Comparison of ENCODE assay signal across 8 mouse cellular contexts in genomic region chr4:133498160-133498724, GRCm38 (mm10). TPM values are rescaled to one million over a fixed set of nuclear protein-coding genes. Genes with fewer than 3 reads are reported as not detected.
DNase-seq lines count a peak whose midpoint lies in the region; ATAC-seq and TF ChIP-seq lines count a peak whose summit lies in the region.

Gene Trnp1, minus strand, starts transcription at chr4:133498550.

- under 1% methylated on average over 53 of the region's 53 CpGs for WGBS in forebrain, embryonic 10.5 days
- under 1% methylated on average over 44 of the region's 53 CpGs for WGBS in heart, postnatal 0 days
- WGBS in liver, embryonic 13.5 days (ENCODE audit: insufficient replicate concordance) = under 1% methylated on average over 47 of the region's 53 CpGs

- peak within 1 kb of the TSS; percentile 54 for H3K9ac ChIP-seq in heart, postnatal 0 days (replicated peaks; ENCODE audit: low read depth, low read length)
- peak within 1 kb of the TSS; percentile 26; the same call in 1 of the 2 replicates for H3K9ac ChIP-seq in liver, embryonic 13.5 days

- peak; percentile 74 for ATAC-seq in CD4-positive, CD25-positive, alpha-beta regulatory T cell, adult 4 months
- ATAC-seq in heart, postnatal 0 days (ENCODE audit: insufficient read depth, low read depth) = peak; percentile 59
- ATAC-seq in liver, embryonic 13.5 days (ENCODE audit: low read depth) = peak; percentile 54; the same call in 1 of the 2 replicates

- TF ChIP-seq CTCF in heart, postnatal 0 days (IDR thresholded peaks at IDR 0.05; ENCODE audit: low read depth) = no peak

- no peak within 1 kb of the TSS for H3K27ac ChIP-seq in brown adipose tissue, adult 24 weeks (replicated peaks; ENCODE audit: low read depth, low read length)
- H3K27ac ChIP-seq in forebrain, embryonic 10.5 days = peak within 1 kb of the TSS; percentile 73
- no peak within 1 kb of the TSS for H3K27ac ChIP-seq in heart, postnatal 0 days (ENCODE audit: low read depth)
- H3K27ac ChIP-seq in liver, embryonic 13.5 days = no peak within 1 kb of the TSS

- H3K4me1 ChIP-seq in brown adipose tissue, adult 24 weeks (ENCODE audit: control insufficient read depth, insufficient read depth, insufficient read length, low read length) = peaks cover 1% of the 10 kb centered on the region; the same call in 1 of the 2 replicates
- H3K4me1 ChIP-seq in forebrain, embryonic 10.5 days = peaks cover 38% of the 10 kb centered on the region
- peaks cover 13% of the 10 kb centered on the region for H3K4me1 ChIP-seq in heart, postnatal 0 days (ENCODE audit: control insufficient read depth, insufficient read depth)
- peaks cover 24% of the 10 kb centered on the region for H3K4me1 ChIP-seq in liver, embryonic 13.5 days (replicated peaks)

- peak within 1 kb of the TSS; percentile 97 for H3K4me2 ChIP-seq in heart, postnatal 0 days (ENCODE audit: low read depth, low read length)
- peak within 1 kb of the TSS; percentile 67 for H3K4me2 ChIP-seq in liver, embryonic 13.5 days

- H3K36me3 ChIP-seq in forebrain, embryonic 10.5 days (replicated peaks) = no peaks in the 10 kb centered on the region
- H3K36me3 ChIP-seq in heart, postnatal 0 days (replicated peaks; ENCODE audit: control insufficient read depth, insufficient read depth, low read length) = no peaks in the 10 kb centered on the region
- H3K36me3 ChIP-seq in liver, embryonic 13.5 days = no peaks in the 10 kb centered on the region

- peak; percentile 79 for DNase-seq in forebrain, embryonic 10.5 days (ENCODE audit: extremely low spot score, low spot score)
- peak; percentile 69 for DNase-seq in heart, postnatal 0 days (ENCODE audit: low spot score)
- DNase-seq in kidney, postnatal 4 days = peak; percentile 78 to 85
- peak; percentile 29 for DNase-seq in liver, embryonic 13.5 days
- DNase-seq in naive thymus-derived CD4-positive, alpha-beta T cell, adult 2 months (ENCODE audit: low read depth) = peak; percentile 76
- peak; percentile 83 for DNase-seq in testis, postnatal 14 days (ENCODE audit: low spot score)

- TF ChIP-seq EP300 in heart, postnatal 0 days (IDR thresholded peaks at IDR 0.05; ENCODE audit: low read depth) = no peak

- no peaks in the 10 kb centered on the region for H3K9me3 ChIP-seq in forebrain, embryonic 10.5 days
- H3K9me3 ChIP-seq in heart, postnatal 0 days (replicated peaks; ENCODE audit: control insufficient read depth, low read length) = no peaks in the 10 kb centered on the region
- H3K9me3 ChIP-seq in liver, embryonic 13.5 days (replicated peaks) = no peaks in the 10 kb centered on the region

- peak within 1 kb of the TSS; percentile 58 for H3K4me3 ChIP-seq in brown adipose tissue, adult 24 weeks (ENCODE audit: insufficient read depth, low read depth, low read length)
- peak within 1 kb of the TSS; percentile 73 for H3K4me3 ChIP-seq in forebrain, embryonic 10.5 days
- peak within 1 kb of the TSS; percentile 60 for H3K4me3 ChIP-seq in heart, postnatal 0 days (ENCODE audit: low read depth, low read length)
- H3K4me3 ChIP-seq in liver, embryonic 13.5 days (replicated peaks) = peak within 1 kb of the TSS; percentile 52

- H3K27me3 ChIP-seq in forebrain, embryonic 10.5 days (ENCODE audit: poor library complexity, severe bottlenecking) = peaks cover 99% of the 10 kb centered on the region
- peaks cover 67% of the 10 kb centered on the region for H3K27me3 ChIP-seq in heart, postnatal 0 days (ENCODE audit: control insufficient read depth, insufficient read depth, low read length)
- H3K27me3 ChIP-seq in liver, embryonic 13.5 days = peaks cover 99% of the 10 kb centered on the region

RNA-seq across cellular contexts. Expression of gene Trnp1, which starts in this region (rescaled TPM):
- not detected for polyA plus RNA-seq in CD4-positive, CD25-positive, alpha-beta regulatory T cell, adult 4 months (2017; shearing (Covaris generic))
- polyA plus RNA-seq in brown adipose tissue, adult 24 weeks (2012; ENCODE audit: insufficient read depth, insufficient read length, missing spikeins) = 1.0 TPM in 1 of 2 replicates, not detected in the other
- 0.36 and 0.48 TPM in 2 replicates for polyA plus RNA-seq in forebrain, embryonic 10.5 days (2016; fragmentation: Nextera tagmentation; extraction: Ambion mirVana)
- total RNA-seq in heart, postnatal 0 days (2014; rRNA removed; ENCODE audit: low replicate concordance) = 4.1 and 9.8 TPM in 2 replicates
- polyA plus RNA-seq in heart, postnatal 0 days (2015; fragmentation: Nextera tagmentation; extraction: Ambion mirVana) = 1.8 and 2.7 TPM in 2 replicates
- 0.06 TPM in 1 of 2 replicates, not detected in the other for polyA plus RNA-seq in liver, embryonic 13.5 days (2015; fragmentation: Nextera tagmentation; extraction: Ambion mirVana)

Comparison
In these comparisons a context has a peak if more than half of its experiments do, and no peak if none do; other contexts are left out.
1. Peak in ATAC-seq in CD4-positive, CD25-positive, alpha-beta regulatory T cell, adult 4 months; RNA of the gene not detected or under 1 TPM.
2. Peak in DNase-seq, H3K4me3 ChIP-seq and H3K27ac ChIP-seq in forebrain, embryonic 10.5 days; RNA of the gene not detected or under 1 TPM.
3. Peak in DNase-seq, ATAC-seq, H3K4me3 ChIP-seq, H3K9ac ChIP-seq and H3K4me2 ChIP-seq in liver, embryonic 13.5 days; RNA of the gene not detected or under 1 TPM.
4. DNase-seq: peak in every context shown above with its lines; median percentile 83 in testis, postnatal 14 days; 82 in kidney, postnatal 4 days; 79 in forebrain, embryonic 10.5 days; 76 in naive thymus-derived CD4-positive, alpha-beta T cell, adult 2 months; 69 in heart, postnatal 0 days; 29 in liver, embryonic 13.5 days.